Comparison of ENCODE assay signal across 8 mouse cellular contexts in the genomic region with DNA sequence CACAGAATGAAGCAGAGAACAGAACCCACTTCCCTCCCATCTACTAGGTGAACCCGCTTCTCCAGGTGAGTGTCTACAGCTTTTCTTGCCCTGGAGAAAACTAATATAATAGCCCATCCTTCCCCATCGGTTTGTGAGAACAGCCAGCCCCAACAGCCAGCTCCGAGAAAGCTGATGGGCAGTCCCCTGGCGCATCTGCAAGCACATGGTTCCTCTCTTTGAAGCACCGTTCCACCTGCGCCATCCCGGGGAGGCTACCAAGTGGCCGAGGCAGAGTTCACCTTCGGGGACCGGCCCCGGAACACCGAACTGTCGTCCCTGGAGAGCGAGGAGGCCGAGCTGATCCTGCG. TPM values are rescaled to one million over a fixed set of nuclear protein-coding genes. Genes with fewer than 3 reads are reported as not detected.
DNase-seq lines count a peak whose midpoint lies in the region; ATAC-seq and TF ChIP-seq lines count a peak whose summit lies in the region.
"Had no signal": no experiment of that assay in that cellular context is flagged by ENCODE, and none has a peak within 500 bp of the region (broad histone marks: within the 10 kb centered on the region; RNA-seq: fewer than 3 reads in every experiment).

No protein-coding gene starts in this region.

- H3K27ac ChIP-seq in neural tube, embryonic 11.5 days (ENCODE audit: low read depth, low read length) = no peak overlapping the region
- no peak overlapping the region for H3K27ac ChIP-seq in forebrain, embryonic 14.5 days (ENCODE audit: low read depth, low read length)
- H3K27ac ChIP-seq in limb, embryonic 12.5 days = no peak overlapping the region
- no peak overlapping the region for H3K27ac ChIP-seq in small intestine, adult 2 months (ENCODE audit: insufficient read depth, low read depth, low read length)

- H3K27me3 ChIP-seq in neural tube, embryonic 11.5 days (ENCODE audit: control insufficient read depth, insufficient read depth, low read length) = peaks cover 45% of the 10 kb centered on the region
- peaks cover 37% of the 10 kb centered on the region for H3K27me3 ChIP-seq in forebrain, embryonic 14.5 days (replicated peaks; ENCODE audit: control insufficient read depth, insufficient read depth, low read length)
- peaks cover 82% of the 10 kb centered on the region for H3K27me3 ChIP-seq in limb, embryonic 12.5 days
- peaks cover 34% of the 10 kb centered on the region for H3K27me3 ChIP-seq in small intestine, adult 2 months (ENCODE audit: control insufficient read depth, insufficient read depth, low read length)

- H3K9me3 ChIP-seq in neural tube, embryonic 11.5 days (ENCODE audit: control insufficient read depth, low read length) = no peaks in the 10 kb centered on the region
- H3K9me3 ChIP-seq in forebrain, embryonic 14.5 days (replicated peaks; ENCODE audit: control insufficient read depth, low read length) = no peaks in the 10 kb centered on the region
- H3K9me3 ChIP-seq in limb, embryonic 12.5 days = no peaks in the 10 kb centered on the region

- ATAC-seq in neural tube, embryonic 11.5 days (ENCODE audit: insufficient read depth, low FRiP score, low TSS enrichment) = peak; percentile 13; the same call in 1 of the 2 replicates
- no peak for ATAC-seq in forebrain, embryonic 14.5 days
- no peak for ATAC-seq in limb, embryonic 12.5 days (ENCODE audit: insufficient number of reproducible peaks, insufficient read depth, low FRiP score, low TSS enrichment, low read depth)

- DNase-seq in neural tube, embryonic 11.5 days (ENCODE audit: low spot score) = no peak
- no peak for DNase-seq in neural tube, embryonic 10.5 days (ENCODE audit: extremely low spot score, low spot score)
- DNase-seq in forebrain, embryonic 14.5 days (ENCODE audit: low spot score) = no peak
- no peak for DNase-seq in MN1 (ENCODE audit: low spot score)
- no peak for DNase-seq in adrenal gland, postnatal 4 days (ENCODE audit: low spot score in 2 of 2)

- no peak for TF ChIP-seq CTCF in small intestine, adult 2 months (IDR thresholded peaks at IDR 0.05; ENCODE audit: extremely low read depth, insufficient read length, insufficient replicate concordance, low read depth, low read length)

- TF ChIP-seq POLR2A in small intestine, adult 2 months (IDR thresholded peaks at IDR 0.05; ENCODE audit: low read depth, low read length) = no peak

- H3K36me3 ChIP-seq in neural tube, embryonic 11.5 days (ENCODE audit: control insufficient read depth, insufficient read depth, low read length) = no peaks in the 10 kb centered on the region
- H3K36me3 ChIP-seq in forebrain, embryonic 14.5 days (ENCODE audit: control insufficient read depth, insufficient read depth, low read length) = no peaks in the 10 kb centered on the region
- no peaks in the 10 kb centered on the region for H3K36me3 ChIP-seq in limb, embryonic 12.5 days
- H3K36me3 ChIP-seq in small intestine, adult 2 months (ENCODE audit: control insufficient read depth, insufficient read depth, low read length) = no peaks in the 10 kb centered on the region

- H3K4me2 ChIP-seq in neural tube, embryonic 11.5 days (ENCODE audit: low read depth) = peak overlapping the region; percentile 93
- peak overlapping the region; percentile 89 for H3K4me2 ChIP-seq in forebrain, embryonic 14.5 days (ENCODE audit: low read length)
- peak overlapping the region; percentile 95 for H3K4me2 ChIP-seq in limb, embryonic 12.5 days

- WGBS in neural tube, embryonic 11.5 days = 4% methylated on average over 16 of the region's 16 CpGs
- 3% methylated on average over 16 of the region's 16 CpGs for WGBS in forebrain, embryonic 14.5 days
- 2% methylated on average over 16 of the region's 16 CpGs for WGBS in limb, embryonic 12.5 days
- 2% methylated on average over 16 of the region's 16 CpGs for WGBS in small intestine, adult 2 months

- peaks cover 6% of the 10 kb centered on the region; the same call in 1 of the 2 replicates for H3K4me1 ChIP-seq in neural tube, embryonic 11.5 days (ENCODE audit: control insufficient read depth, insufficient read depth, low read length)
- H3K4me1 ChIP-seq in forebrain, embryonic 14.5 days (ENCODE audit: control insufficient read depth, insufficient read depth, low read length) = peaks cover 7% of the 10 kb centered on the region
- peaks cover 21% of the 10 kb centered on the region for H3K4me1 ChIP-seq in limb, embryonic 12.5 days (replicated peaks)
- peaks cover 11% of the 10 kb centered on the region for H3K4me1 ChIP-seq in small intestine, adult 2 months (ENCODE audit: control insufficient read depth, insufficient read depth, insufficient read length, low read length)

- H3K4me3 ChIP-seq in neural tube, embryonic 11.5 days (ENCODE audit: low read depth, low read length) = peak overlapping the region; percentile 51
- H3K4me3 ChIP-seq in forebrain, embryonic 14.5 days (ENCODE audit: low read depth, low read length) = peak overlapping the region; percentile 51
- peak overlapping the region; percentile 60 for H3K4me3 ChIP-seq in limb, embryonic 12.5 days (replicated peaks)
- peak overlapping the region; percentile 59 for H3K4me3 ChIP-seq in small intestine, adult 2 months (ENCODE audit: low read depth, low read length)

- no peak overlapping the region; the same call in 1 of the 2 replicates for H3K9ac ChIP-seq in neural tube, embryonic 11.5 days (ENCODE audit: low read length)
- H3K9ac ChIP-seq in forebrain, embryonic 14.5 days (ENCODE audit: low read length) = peak overlapping the region; percentile 69
- H3K9ac ChIP-seq in limb, embryonic 12.5 days (replicated peaks) = peak overlapping the region; percentile 66; the same call in 1 of the 2 replicates

RNA-seq across cellular contexts. Expression of a gene that starts 1.2 kb away (rescaled TPM):
- polyA plus RNA-seq in neural tube, embryonic 11.5 days (2014; fragmentation: Nextera tagmentation; extraction: Ambion mirVana) = not detected in 2 replicates
- polyA plus RNA-seq in forebrain, embryonic 14.5 days (2014; fragmentation: Nextera tagmentation; extraction: Ambion mirVana) = 0.24 TPM in 1 of 2 replicates, not detected in the other
- polyA plus RNA-seq in limb, embryonic 12.5 days (2016; fragmentation: Nextera tagmentation; extraction: Ambion mirVana) = not detected in 2 replicates
- polyA plus RNA-seq in small intestine, adult 2 months (2012; rRNA removed) = 0.36 and 0.55 TPM in 2 replicates
- total RNA-seq in adrenal gland, postnatal 4 days (2021) = not detected
- total RNA-seq: gastrocnemius, adult 8-10 months had no signal

RNA-seq across cellular contexts. Expression of a gene that starts 25.5 kb away (rescaled TPM):
- 16.5 and 17.2 TPM in 2 replicates for polyA plus RNA-seq in neural tube, embryonic 11.5 days (2014; fragmentation: Nextera tagmentation; extraction: Ambion mirVana)
- 5.2 and 5.9 TPM in 2 replicates for polyA plus RNA-seq in forebrain, embryonic 14.5 days (2014; fragmentation: Nextera tagmentation; extraction: Ambion mirVana)
- 25.4 and 28.4 TPM in 2 replicates for polyA plus RNA-seq in limb, embryonic 12.5 days (2016; fragmentation: Nextera tagmentation; extraction: Ambion mirVana)
- polyA plus RNA-seq in small intestine, adult 2 months (2012; rRNA removed) = 35.2 and 55.9 TPM in 2 replicates
- 1 to 10 TPM in 1 of 2 experiments, under 1 TPM in 1; 0.62 to 4.1 TPM for total RNA-seq in adrenal gland, postnatal 4 days (2021)
- total RNA-seq: gastrocnemius, adult 8-10 months had no signal

RNA-seq across cellular contexts. Expression of a gene that starts 46.9 kb away (rescaled TPM):
- not detected in 2 replicates for polyA plus RNA-seq in neural tube, embryonic 11.5 days (2014; fragmentation: Nextera tagmentation; extraction: Ambion mirVana)
- not detected in 2 replicates for polyA plus RNA-seq in forebrain, embryonic 14.5 days (2014; fragmentation: Nextera tagmentation; extraction: Ambion mirVana)
- 0.23 and 0.40 TPM in 2 replicates for polyA plus RNA-seq in limb, embryonic 12.5 days (2016; fragmentation: Nextera tagmentation; extraction: Ambion mirVana)
- 1.1 and 2.2 TPM in 2 replicates for polyA plus RNA-seq in small intestine, adult 2 months (2012; rRNA removed)
- not detected for total RNA-seq in adrenal gland, postnatal 4 days (2021)
- total RNA-seq: gastrocnemius, adult 8-10 months had no signal
